Mouse (Mus musculus) spleen, adult 2 months (tissue): ENCODE measurements around the gene Msl1.

Experiments
- CTCF ChIP-seq: fragments of 200-500 bp; IDR thresholded peaks from 2 replicates; pipeline ENCODE4 v1.5.1; 2011; ENCODE audit warnings: mild to moderate bottlenecking, inconsistent platforms; ENCODE audit not compliant: insufficient read depth, insufficient read length, insufficient replicate concordance; ENCODE audit errors: extremely low read depth
- POLR2A ChIP-seq: fragments of 200-500 bp; IDR thresholded peaks from 2 replicates; pipeline ENCODE4 v1.6.1; 2011; ENCODE audit warnings: low read depth, low read length, inconsistent platforms

DNA sequence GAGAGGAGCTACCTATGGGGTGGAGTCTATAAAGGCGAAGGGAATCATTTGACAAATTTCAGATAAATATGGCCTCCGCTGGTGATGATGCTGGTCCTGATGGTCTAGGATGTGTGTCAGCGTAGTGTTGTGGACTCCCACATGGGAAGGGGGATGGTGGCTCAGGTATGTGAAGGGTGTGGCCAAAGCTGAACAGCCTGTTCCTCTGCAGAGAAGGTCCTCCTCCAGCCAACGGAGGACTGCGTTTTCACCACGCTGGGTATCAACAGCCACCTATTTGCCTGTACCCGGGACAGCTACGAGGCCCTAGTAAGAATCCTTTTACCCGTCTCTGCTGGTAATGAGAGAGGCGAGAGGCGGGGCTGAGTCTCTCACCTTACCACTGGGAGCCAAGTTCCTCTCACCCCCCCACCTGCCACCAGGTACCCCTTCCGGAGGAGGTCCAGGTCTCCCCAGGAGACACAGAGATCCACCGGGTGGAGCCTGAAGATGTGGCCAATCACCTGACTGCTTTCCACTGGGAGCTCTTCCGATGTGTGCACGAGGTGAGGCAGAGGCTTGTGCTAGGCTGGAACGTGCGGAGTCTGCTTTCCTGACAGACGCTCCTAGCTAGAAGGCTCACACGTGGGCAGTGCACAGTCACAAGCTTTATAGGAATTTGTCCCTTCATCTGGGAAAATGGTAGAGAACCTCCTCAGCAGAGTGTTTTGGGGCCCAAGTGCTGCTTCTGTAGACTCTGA is 51.7 kb downstream of the Msl1 start:
- no peak for TF ChIP-seq CTCF
- no peak for TF ChIP-seq POLR2A
